Mouse (Mus musculus) layer of hippocampus, adult 11-12 months (tissue): ENCODE measurements around the gene Aass.
"Not testable (repeated sequence)": the region's sequence is repeated elsewhere in the genome, so short reads cannot be mapped to it uniquely, and the experiment has no call there.

Experiments used
- DNase-seq: peaks from one replicate; pipeline ENCODE4 v3.0.0; 2022; ENCODE audit warnings: low spot score

Aass gene

DNA sequence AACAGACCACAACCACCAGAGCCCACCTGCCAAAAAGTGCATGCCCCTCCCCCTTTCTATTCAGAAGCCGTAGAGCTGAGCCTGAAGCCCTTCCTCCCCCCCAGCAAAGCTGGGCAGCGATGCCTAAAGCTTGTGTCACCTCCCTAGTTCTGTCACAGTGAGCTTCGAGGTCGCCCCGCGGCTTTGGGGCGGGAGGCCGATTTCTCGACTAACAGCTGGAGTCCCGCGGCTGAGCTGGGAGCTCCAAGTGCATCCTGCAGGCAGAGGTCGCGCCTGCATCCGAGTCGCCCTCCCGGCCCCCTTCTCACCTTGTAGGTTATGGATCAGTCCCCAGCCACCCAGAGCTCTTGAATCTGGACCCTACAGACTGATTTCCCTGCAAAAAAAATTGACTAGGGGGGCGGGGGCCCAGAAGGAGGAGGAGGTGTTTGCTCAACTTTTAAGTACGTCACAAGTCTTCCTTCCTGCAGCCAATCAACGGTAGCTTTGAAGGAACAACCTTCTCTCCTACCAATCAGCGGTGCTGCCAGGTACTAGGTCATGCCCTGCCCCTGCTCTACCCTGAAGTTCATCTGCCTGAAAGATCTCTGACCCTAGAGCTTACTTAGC lies at the start of gene Aass:
TSS of gene Aass (minus strand) at position 414 of the 609 bp plus-strand sequence.
- DNase-seq: peak; percentile 3

DNA sequence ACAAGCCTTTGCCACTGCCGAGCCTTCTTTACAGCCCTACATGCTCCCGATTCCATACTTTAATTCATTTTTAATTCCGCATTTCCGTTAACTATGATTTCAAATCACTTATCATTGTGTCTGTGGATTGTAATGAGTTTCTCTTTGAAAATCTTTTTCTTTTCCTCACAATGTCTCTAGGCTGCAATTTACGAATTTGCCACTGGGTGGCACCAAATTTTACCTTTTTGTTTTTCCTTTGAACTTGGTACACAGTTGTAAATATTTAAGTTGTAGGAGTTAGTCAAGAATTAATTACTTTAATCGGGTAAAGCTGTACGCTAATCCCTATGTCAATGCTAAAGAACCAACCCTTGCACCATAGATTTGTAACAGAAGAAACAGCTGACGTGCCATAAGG lies 47.3 kb upstream of the Aass start:
- peak; percentile 44 for DNase-seq

DNA sequence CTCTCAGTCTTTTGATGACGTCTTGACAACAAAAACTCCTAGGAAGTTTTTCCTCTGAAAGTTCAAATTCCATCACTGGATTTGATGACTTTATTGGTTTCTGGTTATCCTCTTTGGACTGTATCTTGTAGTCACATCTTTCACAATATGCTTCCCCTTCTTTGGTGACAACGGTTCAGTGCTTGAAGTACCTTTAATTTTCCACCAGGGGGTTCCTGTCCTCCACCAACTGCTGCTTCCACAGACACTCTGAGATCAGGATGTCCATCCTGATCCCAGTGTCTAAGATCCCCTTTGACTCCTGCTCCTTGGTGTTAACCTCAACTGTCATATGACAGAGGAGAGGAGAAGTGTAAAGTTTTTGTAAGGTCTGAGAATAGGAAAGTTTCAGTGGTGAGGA lies 31.0 kb upstream of the Aass start:
- DNase-seq: not testable (repeated sequence)

DNA sequence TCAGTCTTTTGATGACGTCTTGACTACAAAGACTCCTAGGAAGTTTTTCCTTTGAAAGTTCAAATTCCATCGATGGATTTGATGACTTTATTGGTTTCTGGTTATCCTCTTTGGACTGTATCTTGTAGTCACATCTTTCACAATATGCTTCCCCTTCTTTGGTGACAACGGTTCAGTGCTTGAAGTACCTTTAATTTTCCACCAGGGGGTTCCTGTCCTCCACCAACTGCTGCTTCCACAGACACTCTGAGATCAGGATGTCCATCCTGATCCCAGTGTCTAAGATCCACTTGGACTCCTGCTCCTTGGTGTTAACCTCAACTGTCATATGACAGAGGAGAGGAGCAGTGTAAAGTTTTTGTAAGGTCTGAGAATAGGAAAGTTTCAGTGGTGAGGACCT lies 23.6 kb upstream of the Aass start:
- not testable (repeated sequence) for DNase-seq

DNA sequence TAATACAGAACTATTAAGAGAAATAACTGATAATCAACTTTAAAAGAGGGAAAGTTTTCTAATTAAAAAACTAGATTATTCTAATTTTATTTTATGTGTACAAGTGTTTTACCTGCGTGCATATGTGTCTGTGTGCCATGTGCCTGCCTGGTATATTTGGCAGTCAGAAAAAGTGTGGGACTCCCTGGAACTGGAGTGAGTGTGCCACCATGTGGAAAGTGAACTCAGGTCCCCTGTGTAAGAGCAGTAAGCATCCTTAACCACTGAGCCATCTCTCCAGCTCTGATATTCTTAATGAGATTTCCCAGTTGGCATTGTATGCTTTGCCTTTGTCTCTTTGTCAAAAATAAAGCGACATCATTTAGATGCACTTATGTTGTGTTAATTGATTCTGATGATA lies 20.3 kb upstream of the Aass start:
- DNase-seq: no peak

DNA sequence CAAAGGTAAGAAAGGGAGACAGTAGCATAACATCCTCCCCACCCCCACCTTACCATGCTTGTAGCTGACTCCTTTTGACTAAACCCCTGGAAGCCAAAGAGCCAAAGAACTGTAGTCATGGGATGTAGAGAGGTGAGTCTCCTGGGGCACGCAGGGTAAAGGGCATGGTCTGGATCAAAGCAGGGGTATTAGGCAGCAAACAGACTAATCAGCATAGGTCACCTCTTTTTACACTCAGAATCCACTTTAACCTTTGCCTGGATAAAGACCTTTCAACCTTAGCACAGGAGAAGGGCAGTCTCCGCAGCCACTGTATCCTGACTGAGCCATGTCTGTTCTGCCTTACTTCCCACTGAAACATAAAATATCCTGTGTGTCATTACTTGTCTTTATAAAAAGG lies 14.4 kb upstream of the Aass start:
- no peak for DNase-seq

DNA sequence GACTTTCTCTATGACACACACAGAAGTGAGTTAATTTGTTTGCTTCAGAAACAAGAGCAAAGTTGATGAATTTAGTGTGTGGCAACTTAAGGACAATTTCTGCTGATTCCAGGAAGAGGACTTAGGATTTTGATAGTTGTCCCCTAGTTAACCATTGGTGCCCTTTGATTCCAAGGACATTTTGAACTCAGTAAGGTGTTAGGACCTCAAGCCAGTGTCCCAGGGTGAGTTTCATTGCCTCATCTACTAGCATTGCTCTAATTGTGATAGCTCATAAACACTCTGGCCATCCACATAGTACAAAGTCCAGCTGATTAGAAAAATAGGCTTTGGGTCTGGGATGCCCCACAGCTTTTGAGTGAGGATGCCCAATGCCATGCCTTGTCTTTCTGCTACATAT lies 11.2 kb upstream of the Aass start:
- no peak for DNase-seq

- no peak for DNase-seq
These were observed 1.8 kb downstream of the Aass start for GRCm38 (mm10) chr6:23131015-23131414.

- peak; percentile 12 for DNase-seq
These were observed 3.6 kb downstream of the Aass start for GRCm38 (mm10) chr6:23129201-23129600.

DNA sequence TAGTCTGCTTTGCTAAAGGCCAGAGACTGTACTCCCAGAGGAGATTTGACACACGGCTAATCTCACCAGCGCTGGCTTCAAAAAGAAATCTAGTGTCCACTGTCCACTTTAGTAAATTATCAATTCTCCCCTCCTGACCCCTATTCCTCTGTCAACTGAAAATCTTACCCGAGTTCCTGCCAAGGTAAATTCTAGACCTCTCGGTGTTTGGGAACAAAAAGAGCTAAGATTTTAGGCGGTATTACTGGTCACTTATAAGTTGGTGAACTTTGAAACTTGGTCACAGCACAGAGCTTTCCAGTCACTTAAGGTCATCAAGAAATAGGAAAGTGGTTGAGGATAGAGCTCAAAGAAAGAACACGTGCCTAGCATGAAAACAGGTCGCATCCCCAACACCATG lies 6.1 kb downstream of the Aass start:
- no peak for DNase-seq

DNA sequence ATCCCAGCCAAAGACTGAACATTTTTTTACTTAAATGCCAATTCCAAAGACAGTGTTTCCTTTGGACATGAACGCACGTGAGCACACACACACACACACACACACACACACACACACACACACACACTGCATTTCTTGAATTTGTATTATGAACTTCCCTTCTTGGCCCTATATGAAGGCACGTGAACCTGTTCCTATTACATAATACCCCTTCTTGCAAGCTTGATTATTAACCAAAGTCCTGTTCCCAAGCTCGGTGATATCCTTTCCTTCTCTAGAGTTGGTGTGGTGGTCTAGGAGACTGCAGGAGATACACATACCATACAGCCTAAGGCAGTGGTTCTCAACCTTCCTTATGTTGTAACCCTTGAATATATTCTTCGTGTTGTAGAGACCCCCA lies 7.0 kb downstream of the Aass start:
- no peak for DNase-seq

DNA sequence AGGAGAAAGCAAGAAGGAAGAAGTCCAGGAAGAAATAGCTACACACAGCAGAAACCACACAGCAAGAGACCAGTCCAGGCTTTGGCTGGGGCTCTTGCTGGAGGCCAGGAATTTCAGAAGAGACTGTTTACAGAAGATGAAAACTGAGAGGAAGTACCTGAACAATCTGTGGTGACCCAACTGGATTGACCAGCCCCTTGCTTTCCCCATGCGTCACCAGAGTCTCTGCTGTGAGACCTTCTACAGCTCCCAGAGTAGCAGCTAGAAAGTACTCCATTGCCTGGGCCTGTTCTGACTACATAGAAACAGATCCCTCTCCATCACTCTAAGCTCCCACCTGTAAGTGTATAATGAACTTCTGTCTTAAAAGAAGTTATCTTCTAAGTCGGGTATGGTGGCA lies 8.0 kb downstream of the Aass start:
- DNase-seq: no peak

DNA sequence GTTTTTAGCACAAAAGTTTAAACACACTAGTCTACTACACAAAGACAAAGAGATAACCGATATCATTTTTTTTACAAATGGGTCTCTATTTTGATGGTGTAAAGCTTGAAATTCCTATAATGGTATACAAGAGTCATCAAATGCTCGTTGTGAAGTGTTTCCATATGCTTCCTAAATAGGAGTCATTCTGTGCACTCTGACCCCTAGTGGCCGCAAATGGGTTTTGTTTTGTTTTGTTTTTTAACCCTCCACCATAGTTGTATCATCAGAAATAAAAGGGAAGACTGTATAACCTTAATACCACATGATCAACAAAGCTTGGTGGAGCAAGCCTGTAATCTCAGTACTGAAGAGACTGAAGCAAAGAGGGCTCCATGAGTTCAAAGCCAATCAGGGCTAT lies 9.9 kb downstream of the Aass start:
- no peak for DNase-seq

DNA sequence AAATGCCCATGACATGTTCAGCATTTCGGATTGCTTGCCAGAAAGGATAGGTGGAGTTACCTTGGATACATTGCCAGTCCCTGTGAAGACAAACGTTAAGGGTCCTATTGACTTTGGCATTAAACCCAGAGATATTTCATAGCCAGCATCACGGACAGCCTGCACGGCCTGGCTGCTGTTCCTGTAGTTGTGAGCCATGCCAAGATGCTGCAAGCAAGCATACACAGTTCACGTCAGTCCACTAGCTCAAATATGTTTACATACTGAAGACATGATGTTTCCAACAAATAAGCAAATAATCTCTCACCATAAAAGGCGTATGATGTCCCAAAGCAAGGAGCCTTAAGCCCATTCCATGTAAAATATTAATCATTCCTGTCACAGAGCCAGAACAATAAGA lies 18.0 kb downstream of the Aass start:
- DNase-seq: no peak

DNA sequence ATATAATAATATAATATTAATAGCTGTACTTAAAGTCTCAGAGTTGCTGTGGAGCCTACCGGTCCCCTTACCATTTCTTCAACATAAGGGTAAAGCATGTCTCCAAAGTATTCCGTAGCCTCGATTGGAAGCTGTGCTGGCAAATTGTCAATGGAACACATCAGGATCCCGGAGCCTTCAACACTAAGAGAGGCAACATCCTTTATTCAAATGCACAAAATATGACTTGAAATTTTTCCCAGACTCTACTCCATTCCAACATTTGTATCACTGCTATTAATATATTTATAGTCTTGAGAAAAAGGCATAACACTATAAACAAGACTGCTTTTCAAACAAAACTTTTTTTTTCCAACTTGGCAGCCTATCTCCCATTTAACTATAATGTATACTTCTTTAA lies 25.7 kb downstream of the Aass start:
- no peak for DNase-seq

DNA sequence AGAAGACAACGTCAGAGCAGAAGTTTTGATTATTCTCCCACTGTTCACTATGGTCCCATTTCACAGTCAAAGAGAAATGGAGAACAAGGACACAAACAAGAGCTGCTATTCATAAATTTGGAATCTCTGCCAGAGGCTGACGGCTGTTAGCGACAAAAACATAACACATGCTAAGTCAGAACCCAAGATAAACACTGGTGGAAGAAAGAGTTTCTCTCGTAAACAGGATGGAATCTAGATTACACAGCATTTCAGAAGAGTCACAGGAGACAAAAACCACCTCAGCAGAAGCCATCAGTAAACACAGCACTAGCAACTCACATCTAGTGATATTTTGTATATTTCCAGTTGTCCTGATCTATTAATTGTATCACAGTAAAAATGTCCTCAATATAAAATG lies 26.4 kb downstream of the Aass start:
- no peak for DNase-seq

GRCm38 (mm10) chr6:23090346-23091055 lies 42.3 kb downstream of the Aass start:
- DNase-seq: not testable (repeated sequence)

DNA sequence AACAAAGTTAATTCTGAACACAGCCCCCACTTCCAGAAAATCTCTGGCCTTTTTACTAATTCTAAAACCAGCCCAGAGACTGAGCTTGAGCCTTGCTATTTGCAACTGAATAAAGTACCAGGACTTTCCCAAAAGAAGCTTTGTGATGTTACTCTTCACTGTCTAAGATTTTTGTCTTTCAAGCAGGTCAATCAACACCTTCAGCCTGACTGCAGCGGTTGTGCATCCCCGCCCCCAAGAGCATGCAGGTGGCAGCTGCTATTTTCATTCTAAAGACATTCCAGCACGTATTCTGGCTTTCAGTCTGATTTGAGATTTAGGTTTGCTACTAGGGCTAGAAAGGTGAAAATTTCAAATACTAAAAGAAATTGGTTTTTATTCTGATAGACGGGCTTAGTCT lies 43.5 kb downstream of the Aass start:
- DNase-seq: not testable (repeated sequence)

DNA sequence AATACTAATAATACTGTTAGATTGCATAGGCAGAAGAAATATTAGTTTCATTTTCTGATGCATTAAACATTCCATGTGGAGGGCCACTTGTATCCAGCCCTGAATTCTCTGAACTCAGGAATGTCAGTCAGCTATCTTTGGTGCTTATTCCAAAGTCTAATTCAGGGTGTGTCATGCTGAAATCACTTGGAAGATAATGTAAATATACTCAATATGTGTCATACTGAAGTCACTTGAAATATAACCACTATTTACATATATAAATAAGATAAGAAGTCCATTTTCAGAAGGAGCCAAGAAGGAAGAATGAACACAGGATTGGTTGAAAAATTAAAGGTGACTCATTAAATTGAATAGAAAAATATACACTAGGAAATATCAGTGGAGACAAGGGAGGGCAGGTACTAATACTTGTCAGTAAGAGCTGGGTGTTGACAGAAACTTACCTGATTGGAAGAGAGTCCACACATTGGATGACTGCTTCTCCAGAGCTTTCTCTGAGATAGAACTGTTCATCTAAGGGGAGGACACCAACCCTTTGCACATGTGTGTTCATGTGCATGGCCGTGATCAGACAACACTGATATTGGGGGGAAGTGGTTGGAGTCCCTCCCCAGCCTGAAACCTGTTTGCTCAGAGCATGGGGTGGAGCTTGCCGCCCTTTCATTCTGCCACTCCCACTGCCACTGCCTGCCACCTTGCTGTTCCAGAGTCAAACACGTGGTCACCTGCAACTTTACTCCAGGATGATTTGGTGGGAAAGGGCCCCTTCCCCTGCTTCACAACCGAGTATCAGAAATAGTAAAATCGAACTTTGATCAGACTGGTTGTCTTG lies 48.0 kb downstream of the Aass start:
- no peak for DNase-seq

DNA sequence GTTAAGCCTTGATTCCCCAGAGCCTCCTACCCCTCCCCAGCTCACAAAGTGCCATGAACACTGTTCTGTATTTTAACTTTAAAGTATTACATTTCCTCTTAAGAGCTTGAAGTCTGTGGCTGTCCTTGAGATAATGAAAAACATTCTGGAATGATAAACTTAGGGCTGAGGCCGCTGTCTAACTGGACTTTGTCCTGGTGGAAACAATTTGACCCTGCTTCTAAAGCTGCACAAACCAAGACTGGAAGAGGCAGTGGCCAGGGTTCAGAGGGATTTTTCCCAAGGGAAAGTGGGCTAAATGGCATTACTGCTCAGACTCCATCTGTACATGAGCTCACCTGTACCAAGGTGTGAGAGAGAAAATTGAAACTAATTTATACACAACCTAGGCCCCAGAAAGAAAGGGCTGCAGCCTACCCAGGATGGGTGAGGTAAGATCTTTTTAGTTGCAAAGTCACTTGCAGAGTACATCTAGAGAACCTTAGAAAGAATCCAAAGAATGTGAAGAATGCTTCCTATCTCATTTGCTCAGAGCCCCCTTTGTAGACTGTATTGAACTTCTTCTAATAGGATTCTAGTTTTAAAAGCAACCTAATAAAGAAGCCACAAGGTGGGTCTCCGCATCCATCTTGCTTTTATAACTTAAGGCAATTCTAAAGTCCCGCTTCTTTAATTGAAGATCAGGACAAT lies 52.6 kb downstream of the Aass start:
- no peak for DNase-seq

DNA sequence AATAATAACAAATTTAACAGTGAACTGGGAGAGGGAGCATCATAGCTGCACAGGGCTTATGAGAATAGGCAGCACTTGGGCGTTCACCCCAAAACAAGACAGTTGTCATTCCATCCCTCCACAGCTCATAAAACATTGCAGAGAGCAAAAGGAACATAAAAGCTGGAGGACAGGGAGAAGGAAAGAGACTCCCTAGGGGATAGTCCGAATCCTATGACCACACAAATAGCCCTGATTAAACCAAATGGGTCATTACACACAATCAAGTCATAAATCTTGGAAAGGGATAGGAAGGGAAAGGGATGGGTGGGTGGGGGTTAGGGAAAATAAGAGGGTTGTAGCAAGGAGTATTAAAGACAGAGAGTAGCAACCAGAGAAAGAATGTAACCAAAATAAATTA lies 54.5 kb downstream of the Aass start:
- DNase-seq: no peak

DNA sequence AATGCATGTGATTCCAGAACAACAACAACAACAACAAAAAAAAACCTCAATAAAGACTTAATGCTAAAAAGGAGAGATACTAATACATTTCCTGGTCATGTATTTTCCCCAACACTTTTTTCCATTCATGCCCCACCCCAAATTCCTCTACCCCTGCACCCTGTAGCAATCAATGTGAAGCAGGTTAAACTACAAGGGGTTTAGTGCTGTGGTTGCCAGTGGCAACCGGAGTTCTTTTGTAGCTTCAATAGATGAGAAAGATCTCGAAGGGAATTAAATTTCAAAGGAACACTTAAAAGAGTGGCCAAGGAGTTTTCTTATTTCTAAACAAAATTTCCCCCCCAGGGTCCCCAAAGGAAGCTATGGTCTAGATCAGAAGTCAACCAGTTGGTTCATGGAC lies 56.7 kb downstream of the Aass start:
- DNase-seq: no peak

GRCm38 (mm10) chr6:23055734-23056133 lies 77.1 kb downstream of the Aass start:
- DNase-seq: no peak
